Mouse (Mus musculus): ENCODE results near the gene C530008M17Rik. TPM values are rescaled to one million over a fixed set of nuclear protein-coding genes. Genes with fewer than 3 reads are reported as not detected.

The C530008M17Rik gene
- total and polyA plus RNA-seq, 3 experiments = 3.2 to 10.6 TPM; not detected in 1

DNA sequence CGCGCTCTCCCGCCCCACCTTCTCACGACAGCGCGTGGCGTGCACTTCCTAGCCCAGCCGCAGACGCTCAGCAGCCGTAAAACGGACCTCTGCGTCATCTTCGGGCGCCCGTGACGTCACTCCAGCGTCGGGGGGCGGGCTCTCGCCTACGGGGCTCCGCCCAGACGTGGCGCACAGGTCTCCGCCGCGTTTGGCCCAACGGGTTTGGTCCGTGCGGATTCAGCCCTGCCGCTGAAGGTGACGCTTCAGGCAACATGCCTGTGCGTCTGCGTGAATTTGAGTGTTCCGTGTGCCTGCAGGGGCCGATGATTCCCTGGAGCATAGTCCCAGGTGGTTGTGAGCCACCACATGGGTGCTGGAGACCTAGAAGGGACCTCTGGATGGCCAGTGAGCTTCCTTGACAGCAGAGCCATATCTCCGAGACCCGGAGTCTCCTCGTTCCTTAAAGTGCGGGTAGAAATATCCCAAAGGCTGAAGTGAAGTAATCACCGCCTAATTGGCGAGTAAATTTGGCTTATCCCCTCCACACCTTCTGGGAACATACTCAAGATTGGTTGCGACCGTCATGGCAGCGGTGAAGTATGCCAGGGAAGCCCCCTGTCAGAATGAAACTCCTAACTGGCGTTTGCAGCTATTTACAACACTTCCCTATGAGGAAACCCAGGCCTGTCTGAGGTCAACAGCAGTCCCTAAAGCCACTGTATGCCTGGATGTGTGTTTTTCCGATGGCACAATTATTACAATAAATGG, 249.3 kb downstream of the C530008M17Rik start, which contains the start of gene Aasdh (continued):
- TF ChIP-seq RAD21 (IDR thresholded peaks at IDR 0.05; ENCODE audit: low read depth, low read length) = no peak
- TF ChIP-seq MXI1 (IDR thresholded peaks at IDR 0.05; ENCODE audit: low read depth, low read length) = peak; percentile 98
- TF ChIP-seq NRF1 (IDR thresholded peaks at IDR 0.05; ENCODE audit: insufficient read depth, low read depth, low read length, poor library complexity, severe bottlenecking) = peak; percentile 54; the same call in 1 of the 2 replicates
- peak; percentile 99 for TF ChIP-seq SIN3A (IDR thresholded peaks at IDR 0.05; ENCODE audit: low read length)

DNA sequence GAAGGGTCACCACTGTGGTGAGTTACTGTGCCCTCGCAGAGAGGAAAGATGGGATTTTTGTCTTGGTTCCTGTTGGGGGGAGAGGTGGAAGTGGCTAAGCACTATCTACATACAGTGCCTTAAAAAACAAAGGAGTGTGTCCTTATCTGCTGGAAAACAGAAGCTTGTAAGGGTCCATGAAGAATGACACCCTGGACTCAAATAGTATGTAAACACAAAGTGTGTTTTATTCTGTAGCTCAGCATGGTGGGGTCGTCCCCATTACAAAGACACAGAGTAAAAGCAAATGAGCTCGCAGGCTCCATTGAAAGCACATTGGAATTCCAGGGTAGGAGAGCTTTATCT, 249.8 kb downstream of the C530008M17Rik start:
- peak; percentile 68 for DNase-seq (ENCODE audit: low read depth, low spot score)
- Histone ChIP-seq H3K79me2 (ENCODE audit: control insufficient read depth, insufficient read depth, low read length, poor library complexity) (peaks cover 4% of the 10 kb centered on the region; the same call in 1 of the 2 replicates), H3K4me1 (ENCODE audit: control insufficient read depth in 1 of 2, insufficient read depth in 2 of 2, low read length in 2 of 2) (peaks cover 7 to 18% of the 10 kb centered on the region in 2 experiments), H3K9me3 (replicated peaks; ENCODE audit: insufficient read depth, low read length) (no peaks in the 10 kb centered on the region), H3K27me3 (ENCODE audit: control insufficient read depth in 1 of 2, insufficient read depth in 2 of 2, low read length in 2 of 2) (no peaks in the 10 kb centered on the region), H3K9ac (ENCODE audit: control insufficient read depth, low read depth, low read length, poor library complexity, severe bottlenecking) (peak overlapping the region; percentile 79), H3K4me3 (ENCODE audit: control insufficient read depth in 1 of 2, insufficient read depth in 1 of 2, low read depth in 2 of 2, low read length in 2 of 2) (peak overlapping the region; percentile 74 to 79), H3K27ac (ENCODE audit: control insufficient read depth, low read depth, low read length) (peak overlapping the region; percentile 80), H3K36me3 (ENCODE audit: control insufficient read depth in 1 of 2, insufficient read depth in 2 of 2, low read length in 2 of 2) (peaks cover 0 to 27% of the 10 kb centered on the region in 2 experiments; a peak in 3 of 4 replicates)
- TF ChIP-seq SIN3A (IDR thresholded peaks at IDR 0.05; ENCODE audit: low read length) = no peak
- TF ChIP-seq MXI1 (IDR thresholded peaks at IDR 0.05; ENCODE audit: low read depth, low read length) = no peak
- TF ChIP-seq MYC (IDR thresholded peaks at IDR 0.05; ENCODE audit: low read depth, low read length) = 0 out of 2 replicates have a peak, but pooled peaks have one; percentile 49
- TF ChIP-seq CHD1 (IDR thresholded peaks at IDR 0.05; ENCODE audit: low read depth, low read length) = no peak
- TF ChIP-seq ZC3H11A (IDR thresholded peaks at IDR 0.05; ENCODE audit: low read depth, low read length) = no peak
- TF ChIP-seq BHLHE40 (IDR thresholded peaks at IDR 0.05; ENCODE audit: borderline replicate concordance, low read depth, low read length) = no peak
- TF ChIP-seq JUND (IDR thresholded peaks at IDR 0.05; ENCODE audit: low read depth, low read length) = no peak
- no peak for TF ChIP-seq TBP (IDR thresholded peaks at IDR 0.05; ENCODE audit: low read depth, low read length)
- TF ChIP-seq TCF12 (IDR thresholded peaks at IDR 0.05; ENCODE audit: low read depth, low read length) = peak; percentile 47; the same call in 1 of the 2 replicates
- 0 out of 2 replicates have a peak, but pooled peaks have one; percentile 10 for TF ChIP-seq MAFK (IDR thresholded peaks at IDR 0.05; ENCODE audit: borderline replicate concordance, low read depth, low read length)
- TF ChIP-seq RCOR1 (IDR thresholded peaks at IDR 0.05; ENCODE audit: low read depth, low read length) = peak; percentile 35; the same call in 1 of the 2 replicates
- TF ChIP-seq ZNF384 (IDR thresholded peaks at IDR 0.05; ENCODE audit: low read depth, low read length) = 0 out of 2 replicates have a peak, but pooled peaks have one; percentile 12
- TF ChIP-seq E2F4 (IDR thresholded peaks at IDR 0.05; ENCODE audit: borderline replicate concordance, low read depth, low read length) = no peak
- TF ChIP-seq POLR2AphosphoS2 (IDR thresholded peaks at IDR 0.05; ENCODE audit: low read length) = no peak
- TF ChIP-seq ZMIZ1 (IDR thresholded peaks at IDR 0.05; ENCODE audit: low read depth, low read length) = no peak
- TF ChIP-seq TAL1 (IDR thresholded peaks at IDR 0.05; ENCODE audit: low read length) = peak; percentile 68
- TF ChIP-seq MYB (IDR thresholded peaks at IDR 0.05; ENCODE audit: low read depth, low read length) = no peak
- no peak for TF ChIP-seq CHD2 (IDR thresholded peaks at IDR 0.05; ENCODE audit: low read length)
- peak; percentile 46; the same call in 1 of the 2 replicates for TF ChIP-seq GATA1 (IDR thresholded peaks at IDR 0.05; ENCODE audit: low read depth, low read length)
- no peak for TF ChIP-seq NELFE (IDR thresholded peaks at IDR 0.05; ENCODE audit: low read depth, low read length)
- no peak for TF ChIP-seq POLR2A (IDR thresholded peaks at IDR 0.05; ENCODE audit: control insufficient read depth in 1 of 2, insufficient read depth in 1 of 2, low read depth in 1 of 2, low read length in 2 of 2, poor library complexity in 1 of 2)
- TF ChIP-seq GABPA (IDR thresholded peaks at IDR 0.05; ENCODE audit: low read depth, low read length) = no peak
- TF ChIP-seq ETS1 (IDR thresholded peaks at IDR 0.05; ENCODE audit: low read depth, low read length) = no peak
- peak in 1 of 2 experiments; percentile 57 for TF ChIP-seq EP300 (IDR thresholded peaks at IDR 0.05; ENCODE audit: low read depth in 1 of 2, low read length in 2 of 2)
- no peak for TF ChIP-seq USF2 (IDR thresholded peaks at IDR 0.05; ENCODE audit: borderline replicate concordance in 1 of 2, insufficient read depth in 1 of 2, low read depth in 1 of 2, low read length in 2 of 2)
